Mouse (Mus musculus): ENCODE data around the gene Atp5g1. TPM values are rescaled to one million over a fixed set of nuclear protein-coding genes. Genes with fewer than 3 reads are reported as not detected.

Gene Atp5g1
- polyA plus RNA-seq, 1 experiment, result 184 TPM

DNA sequence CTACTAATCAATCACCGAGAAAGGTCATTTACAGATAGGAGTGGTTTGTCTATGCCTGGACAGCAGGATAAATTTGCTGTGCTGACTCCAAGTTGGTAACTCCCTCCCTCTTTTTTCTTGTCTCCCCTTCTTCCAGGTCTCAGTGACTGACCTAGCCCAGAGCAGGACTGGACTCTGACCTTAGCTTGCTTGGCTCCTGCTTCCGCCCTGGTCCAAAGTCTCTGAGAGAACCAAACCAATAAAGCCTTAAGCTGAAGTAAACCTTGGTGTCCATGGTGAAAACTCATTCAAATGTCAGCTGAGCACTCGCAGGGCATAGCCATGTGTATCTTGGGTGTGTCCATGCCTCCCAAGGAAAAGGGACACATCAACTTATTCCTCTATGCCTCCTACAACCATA, 44.9 kb downstream of the Atp5g1 start:
- no peak for TF ChIP-seq CTCF (IDR thresholded peaks at IDR 0.05; ENCODE audit: low read depth, low read length)
- TF ChIP-seq POLR2A (IDR thresholded peaks at IDR 0.05; ENCODE audit: insufficient read depth, low read length), result no peak
- no peak for TF ChIP-seq EP300 (IDR thresholded peaks at IDR 0.05; ENCODE audit: insufficient read depth, low read depth, low read length)
- no peaks in the 10 kb centered on the region for H3K36me3 ChIP-seq (ENCODE audit: control insufficient read depth, insufficient read depth, low read length, poor library complexity, severe bottlenecking)
- no peak overlapping the region for H3K9ac ChIP-seq (ENCODE audit: low read depth, poor library complexity, severe bottlenecking)
- no peaks in the 10 kb centered on the region for H3K27me3 ChIP-seq (ENCODE audit: control insufficient read depth, insufficient read depth, low read length, poor library complexity, severe bottlenecking)
- H3K27ac ChIP-seq (ENCODE audit: insufficient read depth, low read length), result no peak overlapping the region
- no peak overlapping the region for H3K4me3 ChIP-seq (ENCODE audit: low read depth, low read length)
- H3K4me1 ChIP-seq (ENCODE audit: control insufficient read depth, insufficient read depth, low read length), result no peaks in the 10 kb centered on the region
- H3K9me3 ChIP-seq (replicated peaks; ENCODE audit: control insufficient read depth, insufficient read depth, low read length, poor library complexity, severe bottlenecking), result no peaks in the 10 kb centered on the region

DNA sequence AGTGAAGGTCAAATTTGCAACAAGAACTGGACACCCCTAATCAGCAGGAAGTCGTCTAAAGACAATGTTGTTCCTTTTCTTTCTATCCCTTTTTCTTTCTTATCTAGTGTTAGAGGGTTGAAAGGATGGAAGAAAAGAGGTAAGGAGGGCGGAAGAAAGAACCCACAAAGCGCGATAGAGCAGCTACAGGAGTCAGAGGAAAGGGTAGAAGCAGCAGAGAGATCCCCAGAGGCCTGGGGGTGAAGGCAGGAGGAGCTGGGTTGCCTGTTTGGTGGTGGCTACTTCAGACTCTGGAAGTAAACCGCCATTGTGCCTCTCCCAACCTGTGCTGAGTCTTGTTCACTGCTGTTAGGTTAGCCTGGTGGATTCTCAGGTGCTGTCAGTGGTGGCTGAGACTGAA, 47.3 kb downstream of the Atp5g1 start:
- Histone ChIP-seq H3K4me1 (ENCODE audit: control insufficient read depth, insufficient read depth, low read length) (no peaks in the 10 kb centered on the region), H3K9ac (ENCODE audit: low read depth, poor library complexity, severe bottlenecking) (no peak overlapping the region), H3K9me3 (replicated peaks; ENCODE audit: control insufficient read depth, insufficient read depth, low read length, poor library complexity, severe bottlenecking) (no peaks in the 10 kb centered on the region), H3K27ac (ENCODE audit: insufficient read depth, low read length) (no peak overlapping the region), H3K36me3 (ENCODE audit: control insufficient read depth, insufficient read depth, low read length, poor library complexity, severe bottlenecking) (no peaks in the 10 kb centered on the region), H3K27me3 (ENCODE audit: control insufficient read depth, insufficient read depth, low read length, poor library complexity, severe bottlenecking) (no peaks in the 10 kb centered on the region), H3K4me3 (ENCODE audit: low read depth, low read length) (no peak overlapping the region)
- no peak for TF ChIP-seq EP300 (IDR thresholded peaks at IDR 0.05; ENCODE audit: insufficient read depth, low read depth, low read length)
- TF ChIP-seq CTCF (IDR thresholded peaks at IDR 0.05; ENCODE audit: low read depth, low read length), result no peak
- TF ChIP-seq POLR2A (IDR thresholded peaks at IDR 0.05; ENCODE audit: insufficient read depth, low read length), result no peak

DNA sequence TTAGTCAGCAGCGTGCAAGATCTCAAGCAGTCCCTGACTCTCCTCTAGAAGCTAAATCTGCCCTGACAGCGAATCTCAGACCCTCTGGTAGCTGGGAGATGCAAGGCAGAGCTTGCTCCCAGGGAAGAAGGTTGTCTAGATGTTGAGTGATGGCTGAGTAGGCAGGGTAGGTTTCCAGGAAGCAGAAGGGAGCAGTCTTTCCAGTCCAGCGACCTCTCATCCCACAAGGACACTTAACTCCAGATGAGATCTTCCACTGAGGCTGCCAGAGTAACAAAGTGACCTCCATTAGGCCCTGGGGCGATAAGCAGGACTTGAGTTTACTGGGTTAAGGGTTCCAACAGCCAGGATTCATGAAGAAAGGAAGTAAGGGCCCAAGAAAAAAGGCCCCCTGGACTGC, 54.8 kb downstream of the Atp5g1 start:
- H3K27ac ChIP-seq (ENCODE audit: insufficient read depth, low read length), result peak overlapping the region; percentile 65
- H3K27me3 ChIP-seq (ENCODE audit: control insufficient read depth, insufficient read depth, low read length, poor library complexity, severe bottlenecking), result no peaks in the 10 kb centered on the region
- peak overlapping the region; percentile 21; the same call in 1 of the 2 replicates for H3K4me3 ChIP-seq (ENCODE audit: low read depth, low read length)
- H3K9me3 ChIP-seq (replicated peaks; ENCODE audit: control insufficient read depth, insufficient read depth, low read length, poor library complexity, severe bottlenecking), result no peaks in the 10 kb centered on the region
- no peaks in the 10 kb centered on the region for H3K36me3 ChIP-seq (ENCODE audit: control insufficient read depth, insufficient read depth, low read length, poor library complexity, severe bottlenecking)
- peaks cover 10% of the 10 kb centered on the region for H3K4me1 ChIP-seq (ENCODE audit: control insufficient read depth, insufficient read depth, low read length)
- TF ChIP-seq EP300 (IDR thresholded peaks at IDR 0.05; ENCODE audit: insufficient read depth, low read depth, low read length) (peak; percentile 79), CTCF (IDR thresholded peaks at IDR 0.05; ENCODE audit: low read depth, low read length) (no peak)
- 0 out of 2 replicates have a peak overlapping the region, but pooled peaks have one; percentile 14 for H3K9ac ChIP-seq (ENCODE audit: low read depth, poor library complexity, severe bottlenecking)

Other genes with a start within 250 kb of the Atp5g1 start
- gene Gngt2, start 238.5 kb downstream of the Atp5g1 start, polyA plus RNA-seq (2011; ENCODE audit: insufficient read depth, insufficient read length, low read depth, missing spikeins), result 7.9 and 9.4 TPM in 2 replicates
- gene Abi3, start 233.2 kb downstream of the Atp5g1 start, polyA plus RNA-seq (2011; ENCODE audit: insufficient read depth, insufficient read length, low read depth, missing spikeins), result 1.1 and 1.3 TPM in 2 replicates
- gene B4galnt2, start 160.8 kb downstream of the Atp5g1 start, polyA plus RNA-seq (2011; ENCODE audit: insufficient read depth, insufficient read length, low read depth, missing spikeins), result 3.1 and 4.5 TPM in 2 replicates
- 379 and 392 TPM in 2 replicates for gene Igf2bp1, start 69.7 kb downstream of the Atp5g1 start, polyA plus RNA-seq (2011; ENCODE audit: insufficient read depth, insufficient read length, low read depth, missing spikeins)
- not detected in 2 replicates for gene Gip, start 51.1 kb downstream of the Atp5g1 start, polyA plus RNA-seq (2011; ENCODE audit: insufficient read depth, insufficient read length, low read depth, missing spikeins)
- gene Snf8, start 40.8 kb downstream of the Atp5g1 start, polyA plus RNA-seq (2011; ENCODE audit: insufficient read depth, insufficient read length, low read depth, missing spikeins), result 56.1 and 62.1 TPM in 2 replicates
- 85.7 and 86.6 TPM in 2 replicates for gene Ube2z, start 10.3 kb downstream of the Atp5g1 start, polyA plus RNA-seq (2011; ENCODE audit: insufficient read depth, insufficient read length, low read depth, missing spikeins)
- 16.7 and 18.0 TPM in 2 replicates for gene Calcoco2, start 36.3 kb upstream of the Atp5g1 start, polyA plus RNA-seq (2011; ENCODE audit: insufficient read depth, insufficient read length, low read depth, missing spikeins)
- 6.9 and 7.9 TPM in 2 replicates for gene Ttll6, start 58.1 kb upstream of the Atp5g1 start, polyA plus RNA-seq (2011; ENCODE audit: insufficient read depth, insufficient read length, low read depth, missing spikeins)
- gene Hoxb13, start 118.6 kb upstream of the Atp5g1 start, polyA plus RNA-seq (2011; ENCODE audit: insufficient read depth, insufficient read length, low read depth, missing spikeins), result not detected in 2 replicates
- gene Hoxb9, start 195.8 kb upstream of the Atp5g1 start, polyA plus RNA-seq (2011; ENCODE audit: insufficient read depth, insufficient read length, low read depth, missing spikeins), result 1.5 and 1.6 TPM in 2 replicates
- gene Hoxb8, start 206.2 kb upstream of the Atp5g1 start, polyA plus RNA-seq (2011; ENCODE audit: insufficient read depth, insufficient read length, low read depth, missing spikeins), result 0.48 TPM in 1 of 2 replicates, not detected in the other
- gene Hoxb7, start 211.0 kb upstream of the Atp5g1 start, polyA plus RNA-seq (2011; ENCODE audit: insufficient read depth, insufficient read length, low read depth, missing spikeins), result not detected in 2 replicates
- gene Hoxb6, start 216.8 kb upstream of the Atp5g1 start, polyA plus RNA-seq (2011; ENCODE audit: insufficient read depth, insufficient read length, low read depth, missing spikeins), result not detected in 2 replicates
- not detected in 2 replicates for gene Hoxb5, start 227.7 kb upstream of the Atp5g1 start, polyA plus RNA-seq (2011; ENCODE audit: insufficient read depth, insufficient read length, low read depth, missing spikeins)
- 0.35 and 0.70 TPM in 2 replicates for gene Hoxb4, start 242.6 kb upstream of the Atp5g1 start, polyA plus RNA-seq (2011; ENCODE audit: insufficient read depth, insufficient read length, low read depth, missing spikeins)
- gene Hoxb3, start 247.7 kb upstream of the Atp5g1 start, polyA plus RNA-seq (2011; ENCODE audit: insufficient read depth, insufficient read length, low read depth, missing spikeins), result 0.67 TPM in 1 of 2 replicates, not detected in the other